Mouse (Mus musculus): ENCODE data around the gene Slc8b1.

GRCm38 (mm10) chr5:120574469-120575063 is 63.6 kb downstream of the Slc8b1 start:
- TF ChIP-seq POLR2A (IDR thresholded peaks at IDR 0.05; ENCODE audit: insufficient read depth, low read depth, low read length) (no peak), CTCF (IDR thresholded peaks at IDR 0.05) (no peak)
